Mouse (Mus musculus) testis, adult 2 months (tissue): ENCODE data around the gene Narf.

ENCODE experiments used
- CTCF ChIP-seq: fragments of 200-500 bp; IDR thresholded peaks from 2 replicates; pipeline ENCODE4 v1.5.1; 2012; ENCODE audit warnings: low read depth, mild to moderate bottlenecking, inconsistent platforms, low read length, moderate library complexity; ENCODE audit not compliant: control insufficient read depth, insufficient read depth, insufficient replicate concordance
- POLR2A ChIP-seq: fragments of 200-500 bp; IDR thresholded peaks from 2 replicates; pipeline ENCODE4 v1.6.1; 2012; ENCODE audit warnings: low read depth, mild to moderate bottlenecking, inconsistent platforms, low read length, moderate library complexity; ENCODE audit not compliant: control insufficient read depth

- TF ChIP-seq CTCF (no peak), POLR2A (no peak)
These were observed 36.3 kb upstream of the Narf start for GRCm38 (mm10) chr11:121200781-121201180.
